Mouse (Mus musculus) common myeloid progenitor, adult 5-6 weeks (primary cell): ENCODE results near the gene Olfr1197. TPM values are rescaled to one million over a fixed set of nuclear protein-coding genes. Genes with fewer than 3 reads are reported as not detected.

Experiments
- ATAC-seq: replicated peaks from 2 replicates; pipeline ENCODE4 v1.8.0; 2016; ENCODE audit warnings: low read depth, mild to moderate bottlenecking, moderate TSS enrichment, inconsistent platforms; ENCODE audit not compliant: poor library complexity, severe bottlenecking
- total RNA-seq: library from RNA; stranded (forward); fragments of 200-1000, 187-1606 nt; gene quantifications from 2 replicates; pipeline ENCODE4 v1.2.3, GENCODE M21; 2017

The Olfr1197 gene
- total RNA-seq = not detected in 2 replicates

GRCm38 (mm10) chr2:88732266-88732665 is at the start of gene Olfr1197:
TSS of gene Olfr1197 (minus strand) at chr2:88732366.
- no peak for ATAC-seq

DNA sequence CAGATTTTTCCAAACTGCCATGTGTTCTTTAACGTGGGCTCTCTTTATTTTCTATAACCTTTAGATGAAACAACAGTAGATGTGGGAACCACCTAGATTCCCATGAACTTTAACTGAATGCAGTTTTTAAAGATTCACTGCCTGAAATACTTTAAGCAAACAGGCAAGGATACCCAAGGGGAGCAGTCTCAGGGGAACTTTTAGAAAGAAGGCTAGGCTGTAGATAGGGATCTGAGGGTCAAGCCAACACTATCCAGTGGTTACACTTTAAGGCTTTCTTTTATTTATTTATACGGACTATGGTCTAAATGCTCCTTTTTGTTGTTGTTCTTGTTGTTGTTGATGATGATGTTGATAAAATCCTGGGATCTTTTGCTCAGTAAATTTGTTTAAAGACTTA is 38.2 kb upstream of the Olfr1197 start, which contains the start of gene Olfr1200:
TSS of gene Olfr1200 (minus strand) at position 101 of the 400 bp plus-strand sequence.
- no peak for ATAC-seq

- ATAC-seq = no peak
These were observed 28.2 kb upstream of the Olfr1197 start, which contains the start of gene Olfr1199 for GRCm38 (mm10) chr2:88760369-88760768. TSS of gene Olfr1199 (minus strand) at chr2:88760469.

- no peak for ATAC-seq
These were observed 19.1 kb upstream of the Olfr1197 start, which contains the start of gene Olfr1198 for GRCm38 (mm10) chr2:88751270-88751669. TSS of gene Olfr1198 (minus strand) at chr2:88751370.

GRCm38 (mm10) chr2:88743379-88743778 is 11.2 kb upstream of the Olfr1197 start:
- no peak for ATAC-seq

- ATAC-seq = no peak
These were observed 27.7 kb downstream of the Olfr1197 start, which contains the start of gene Olfr1196 for GRCm38 (mm10) chr2:88704497-88704896. TSS of gene Olfr1196 (minus strand) at chr2:88704597.

DNA sequence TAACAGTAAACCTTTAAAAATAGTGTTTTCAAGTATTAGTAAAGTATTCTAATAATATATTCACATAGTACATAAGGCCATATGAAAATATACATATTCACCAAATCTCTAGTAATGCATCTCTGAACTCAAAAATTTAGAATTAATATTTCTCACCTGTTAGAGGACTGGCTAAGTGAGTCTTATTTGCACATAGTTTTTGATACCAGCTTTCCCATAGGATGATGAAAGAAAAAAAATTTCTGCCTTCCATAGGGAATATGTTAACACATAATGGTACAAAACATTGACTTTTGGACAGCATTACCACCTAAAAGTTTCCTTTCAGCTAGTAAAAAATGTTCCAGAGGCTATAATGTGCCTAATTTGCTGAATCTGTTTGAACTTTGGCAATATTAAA is 43.1 kb downstream of the Olfr1197 start, which contains the start of gene Olfr1195:
TSS of gene Olfr1195 (minus strand) at position 101 of the 400 bp plus-strand sequence.
- no peak for ATAC-seq

Other genes starting within 250 kb of the Olfr1197 start
- gene Olfr1184, start 248.8 kb downstream of the Olfr1197 start, total RNA-seq = not detected in 2 replicates
- not detected in 2 replicates for gene Olfr1185-ps1, start 239.0 kb downstream of the Olfr1197 start, total RNA-seq
- gene Olfr1186, start 213.8 kb downstream of the Olfr1197 start, total RNA-seq = not detected in 2 replicates
- gene Olfr1188, start 175.4 kb downstream of the Olfr1197 start, total RNA-seq = not detected in 2 replicates
- not detected in 2 replicates for gene Olfr1189, start 145.9 kb downstream of the Olfr1197 start, total RNA-seq
- not detected in 2 replicates for gene Olfr1191-ps1, start 91.8 kb downstream of the Olfr1197 start, total RNA-seq
- gene Olfr1192-ps1, start 83.9 kb downstream of the Olfr1197 start, total RNA-seq = not detected in 2 replicates
- not detected in 2 replicates for gene Olfr1193, start 56.7 kb downstream of the Olfr1197 start, total RNA-seq
- not detected in 2 replicates for gene Olfr1195, start 43.2 kb downstream of the Olfr1197 start, total RNA-seq
- gene Olfr1196, start 27.8 kb downstream of the Olfr1197 start, total RNA-seq = not detected in 2 replicates
- not detected in 2 replicates for gene Olfr1198, start 19.0 kb upstream of the Olfr1197 start, total RNA-seq
- gene Olfr1199, start 28.1 kb upstream of the Olfr1197 start, total RNA-seq = not detected in 2 replicates
- not detected in 2 replicates for gene Olfr1200, start 38.1 kb upstream of the Olfr1197 start, total RNA-seq
- not detected in 2 replicates for gene Olfr1201, start 60.7 kb upstream of the Olfr1197 start, total RNA-seq
- not detected in 2 replicates for gene Olfr1202, start 82.1 kb upstream of the Olfr1197 start, total RNA-seq
- gene Olfr1205, start 97.4 kb upstream of the Olfr1197 start, total RNA-seq = not detected in 2 replicates
- not detected in 2 replicates for gene Olfr1204, start 116.9 kb upstream of the Olfr1197 start, total RNA-seq
- not detected in 2 replicates for gene Olfr1206, start 130.9 kb upstream of the Olfr1197 start, total RNA-seq
- gene Olfr1208, start 169.9 kb upstream of the Olfr1197 start, total RNA-seq = not detected in 2 replicates
- not detected in 2 replicates for gene Olfr1209, start 182.8 kb upstream of the Olfr1197 start, total RNA-seq
- not detected in 2 replicates for gene Olfr1211, start 205.7 kb upstream of the Olfr1197 start, total RNA-seq
- not detected in 2 replicates for gene Olfr1212, start 221.6 kb upstream of the Olfr1197 start, total RNA-seq
- not detected in 2 replicates for gene Gm13762, start 247.9 kb upstream of the Olfr1197 start, total RNA-seq